Mouse (Mus musculus) MEL (cell line): ENCODE measurements around the gene Fbxl20. TPM values are rescaled to one million over a fixed set of nuclear protein-coding genes. Genes with fewer than 3 reads are reported as not detected.

Experiments used
- DNase-seq: peaks from one replicate; pipeline ENCODE4 v3.0.0; 2011; ENCODE audit warnings: low read depth, low spot score
- H3K27ac ChIP-seq: 2 replicates; pipeline ENCODE4 v1.5.1; 2012; ENCODE audit warnings: low read depth, mild to moderate bottlenecking, control low read depth, low read length, moderate library complexity; ENCODE audit not compliant: control insufficient read depth
- H3K27me3 ChIP-seq, 2 experiments: fragments of 150-350 bp in 1 of 2; sonication (generic) in 1 of 2; 2 replicates each; pipeline ENCODE4 v1.6.1; 2012; ENCODE audit warnings: low read length in 2 of 2, mild to moderate bottlenecking in 2 of 2, improper control_type of control experiment in 1 of 2, moderate library complexity in 1 of 2; ENCODE audit not compliant: insufficient read depth in 2 of 2, control insufficient read depth in 1 of 2
- H3K36me3 ChIP-seq, 2 experiments: 2 replicates each; pipeline ENCODE4 v1.6.1; 2012 to 2014; ENCODE audit warnings: low read length in 2 of 2, improper control_type of control experiment in 1 of 2, inconsistent platforms in 1 of 2, mild to moderate bottlenecking in 1 of 2; ENCODE audit not compliant: insufficient read depth in 2 of 2, control insufficient read depth in 1 of 2
- H3K4me1 ChIP-seq, 2 experiments: fragments of 150-350 bp in 1 of 2; sonication (generic) in 1 of 2; 2 replicates each; pipeline ENCODE4 v1.6.1; 2012; ENCODE audit warnings: low read length in 2 of 2, improper control_type of control experiment in 1 of 2, mild to moderate bottlenecking in 1 of 2; ENCODE audit not compliant: insufficient read depth in 2 of 2, control insufficient read depth in 1 of 2
- H3K4me3 ChIP-seq, 2 experiments: fragments of 150-350 bp in 1 of 2; sonication (generic) in 1 of 2; 2 replicates each; pipeline ENCODE4 v1.5.1; 2012; ENCODE audit warnings: low read depth in 2 of 2, low read length in 2 of 2, mild to moderate bottlenecking in 2 of 2, moderate library complexity in 2 of 2, control low read depth in 1 of 2, improper control_type of control experiment in 1 of 2; ENCODE audit not compliant: control insufficient read depth in 1 of 2, insufficient read depth in 1 of 2
- H3K79me2 ChIP-seq: 2 replicates; pipeline ENCODE4 v1.6.1; 2012; ENCODE audit warnings: mild to moderate bottlenecking, low read length, moderate library complexity; ENCODE audit not compliant: control insufficient read depth, poor library complexity, insufficient read depth
- H3K9ac ChIP-seq: 2 replicates; pipeline ENCODE4 v1.6.1; 2012; ENCODE audit warnings: low read depth, mild to moderate bottlenecking, control low read depth, low read length, moderate library complexity; ENCODE audit not compliant: control insufficient read depth, poor library complexity, severe bottlenecking
- H3K9me3 ChIP-seq: fragments of 150-350 bp; sonication (generic); replicated peaks from 2 replicates; pipeline ENCODE4 v1.6.1; 2012; ENCODE audit warnings: mild to moderate bottlenecking, low read length, improper control_type of control experiment, moderate library complexity; ENCODE audit not compliant: insufficient read depth
- BHLHE40 ChIP-seq: IDR thresholded peaks from 2 replicates; pipeline ENCODE4 v1.6.1; 2012; ENCODE audit warnings: low read depth, mild to moderate bottlenecking, inconsistent platforms, low read length, improper control_type of control experiment, borderline replicate concordance
- CTCF ChIP-seq, 3 experiments: IDR thresholded peaks in 2 of 3; conservative IDR thresholded peaks in 1 of 3; 2 replicates each; pipeline ENCODE4 v1.5.1; 2011 to 2012; ENCODE audit warnings: low read length in 3 of 3, low read depth in 2 of 3, mild to moderate bottlenecking in 2 of 3, improper control_type of control experiment in 1 of 3, inconsistent platforms in 1 of 3, mixed read lengths in 1 of 3, moderate library complexity in 1 of 3; ENCODE audit not compliant: control insufficient read depth in 1 of 3, insufficient read depth in 1 of 3, poor library complexity in 1 of 3, severe bottlenecking in 1 of 3
- ELF1 ChIP-seq: IDR thresholded peaks from 2 replicates; pipeline ENCODE4 v1.6.1; 2014; ENCODE audit warnings: low read depth, mild to moderate bottlenecking, inconsistent platforms, low read length, improper control_type of control experiment, moderate library complexity
- GABPA ChIP-seq: IDR thresholded peaks from 2 replicates; pipeline ENCODE4 v1.6.1; 2012; ENCODE audit warnings: low read depth, mild to moderate bottlenecking, inconsistent platforms, low read length, improper control_type of control experiment, moderate library complexity
- GATA1 ChIP-seq: IDR thresholded peaks from 2 replicates; pipeline ENCODE4 v1.6.1; 2011; ENCODE audit warnings: low read depth, low read length, improper control_type of control experiment
- HCFC1 ChIP-seq: IDR thresholded peaks from 2 replicates; pipeline ENCODE4 v1.6.1; 2012; ENCODE audit warnings: low read depth, mild to moderate bottlenecking, inconsistent platforms, low read length, improper control_type of control experiment, moderate library complexity
- KAT2A ChIP-seq: conservative IDR thresholded peaks from 2 replicates; pipeline ENCODE4 v1.6.1; 2012; ENCODE audit warnings: low read depth, low read length, improper control_type of control experiment, inconsistent platforms
- MAFK ChIP-seq: IDR thresholded peaks from 2 replicates; pipeline ENCODE4 v1.6.1; 2011; ENCODE audit warnings: low read depth, mild to moderate bottlenecking, low read length, improper control_type of control experiment, borderline replicate concordance
- MAX ChIP-seq: IDR thresholded peaks from 2 replicates; pipeline ENCODE4 v1.6.1; 2011; ENCODE audit warnings: low read length, improper control_type of control experiment
- MEF2A ChIP-seq: IDR thresholded peaks from 2 replicates; pipeline ENCODE4 v1.6.1; 2014; ENCODE audit warnings: low read depth, mild to moderate bottlenecking, inconsistent platforms, low read length, improper control_type of control experiment; ENCODE audit not compliant: poor library complexity, insufficient replicate concordance, severe bottlenecking; ENCODE audit errors: extremely low read depth
- MXI1 ChIP-seq: IDR thresholded peaks from 2 replicates; pipeline ENCODE4 v1.6.1; 2011; ENCODE audit warnings: mild to moderate bottlenecking, low read depth, low read length, improper control_type of control experiment
- MYC ChIP-seq: IDR thresholded peaks from 2 replicates; pipeline ENCODE4 v1.6.1; 2011; ENCODE audit warnings: low read depth, mild to moderate bottlenecking, low read length, improper control_type of control experiment, moderate library complexity
- NELFE ChIP-seq: IDR thresholded peaks from 2 replicates; pipeline ENCODE4 v1.6.1; 2011; ENCODE audit warnings: low read depth, low read length, improper control_type of control experiment
- NRF1 ChIP-seq: IDR thresholded peaks from 2 replicates; pipeline ENCODE4 v1.6.1; 2014; ENCODE audit warnings: low read depth, mild to moderate bottlenecking, inconsistent platforms, low read length, improper control_type of control experiment, moderate library complexity; ENCODE audit not compliant: poor library complexity, insufficient read depth, severe bottlenecking
- POLR2AphosphoS2 ChIP-seq: IDR thresholded peaks from 2 replicates; pipeline ENCODE4 v1.6.1; 2011; ENCODE audit warnings: low read length, improper control_type of control experiment
- RCOR1 ChIP-seq: IDR thresholded peaks from 2 replicates; pipeline ENCODE4 v1.6.1; 2012; ENCODE audit warnings: low read depth, mild to moderate bottlenecking, inconsistent platforms, low read length, improper control_type of control experiment
- SIN3A ChIP-seq: IDR thresholded peaks from 2 replicates; pipeline ENCODE4 v1.6.1; 2012; ENCODE audit warnings: low read length, improper control_type of control experiment, inconsistent platforms
- SMC3 ChIP-seq: IDR thresholded peaks from 2 replicates; pipeline ENCODE4 v1.6.1; 2011; ENCODE audit warnings: low read depth, low read length, improper control_type of control experiment
- TCF12 ChIP-seq: IDR thresholded peaks from 2 replicates; pipeline ENCODE4 v1.6.1; 2014; ENCODE audit warnings: low read depth, mild to moderate bottlenecking, inconsistent platforms, low read length, improper control_type of control experiment, moderate library complexity
- USF1 ChIP-seq: IDR thresholded peaks from 2 replicates; pipeline ENCODE4 v1.6.1; 2014; ENCODE audit warnings: low read depth, mild to moderate bottlenecking, inconsistent platforms, low read length, improper control_type of control experiment, moderate library complexity
- USF2 ChIP-seq, 2 experiments: IDR thresholded peaks; 2 replicates each; pipeline ENCODE4 v1.6.1; 2011 to 2012; ENCODE audit warnings: improper control_type of control experiment in 2 of 2, low read length in 2 of 2, borderline replicate concordance in 1 of 2, inconsistent platforms in 1 of 2, low read depth in 1 of 2, mild to moderate bottlenecking in 1 of 2; ENCODE audit not compliant: insufficient read depth in 1 of 2
- ZKSCAN1 ChIP-seq: IDR thresholded peaks from 2 replicates; pipeline ENCODE4 v1.6.1; 2012; ENCODE audit warnings: low read depth, mild to moderate bottlenecking, inconsistent platforms, low read length, improper control_type of control experiment, moderate library complexity
- ZNF384 ChIP-seq: IDR thresholded peaks from 2 replicates; pipeline ENCODE4 v1.6.1; 2012; ENCODE audit warnings: low read depth, mild to moderate bottlenecking, inconsistent platforms, low read length, improper control_type of control experiment
- polyA plus RNA-seq, 2 experiments: library from polyadenylated mRNA; stranded (reverse) in 1 of 2; unstranded in 1 of 2; fragments of >175 nt in 1 of 2; fragments of >200 nt in 1 of 2; gene quantifications; 2 replicates each; pipeline versions ENCODE4 v1.2.1 to v1.2.4; 2012; ENCODE audit warnings: low replicate concordance in 2 of 2, low read depth in 1 of 2; ENCODE audit not compliant: insufficient read length in 2 of 2, insufficient read depth in 1 of 2, missing spikeins in 1 of 2
- total RNA-seq: library from RNA; depleted of rRNA; stranded (reverse); fragments of 300-350 nt; gene quantifications from 2 replicates; pipeline ENCODE4 v1.2.3, GENCODE M21; 2012

Gene Fbxl20
- total and polyA plus RNA-seq, 3 experiments = 4.4 to 10.0 TPM; not detected in 1

- Histone ChIP-seq H3K79me2 (no peaks in the 10 kb centered on the region), H3K27ac (no peak overlapping the region), H3K4me1 (0 out of 4 replicates have a peak, but pooled peaks cover 0 to 4% of the 10 kb centered on the region in 2 experiments), H3K4me3 (no peak overlapping the region), H3K27me3 (no peaks in the 10 kb centered on the region), H3K9me3 (no peaks in the 10 kb centered on the region), H3K36me3 (no peaks in the 10 kb centered on the region), H3K9ac (no peak overlapping the region)
- no peak for TF ChIP-seq CTCF (IDR thresholded peaks at IDR 0.05 in 2 of 3, conservative IDR thresholded peaks at IDR 0.05 in 1 of 3; ENCODE audit: control insufficient read depth in 1 of 3, insufficient read depth in 1 of 3, low read depth in 2 of 3, low read length in 3 of 3, poor library complexity in 1 of 3, severe bottlenecking in 1 of 3)
- no peak for TF ChIP-seq NELFE
- TF ChIP-seq BHLHE40 = no peak
- no peak for TF ChIP-seq ZNF384
- TF ChIP-seq GATA1 = no peak
- TF ChIP-seq MEF2A = no peak
- TF ChIP-seq MXI1 = no peak
- no peak for DNase-seq
These were observed 100.3 kb downstream of the Fbxl20 start for GRCm38 (mm10) chr11:98049672-98050519.

DNA sequence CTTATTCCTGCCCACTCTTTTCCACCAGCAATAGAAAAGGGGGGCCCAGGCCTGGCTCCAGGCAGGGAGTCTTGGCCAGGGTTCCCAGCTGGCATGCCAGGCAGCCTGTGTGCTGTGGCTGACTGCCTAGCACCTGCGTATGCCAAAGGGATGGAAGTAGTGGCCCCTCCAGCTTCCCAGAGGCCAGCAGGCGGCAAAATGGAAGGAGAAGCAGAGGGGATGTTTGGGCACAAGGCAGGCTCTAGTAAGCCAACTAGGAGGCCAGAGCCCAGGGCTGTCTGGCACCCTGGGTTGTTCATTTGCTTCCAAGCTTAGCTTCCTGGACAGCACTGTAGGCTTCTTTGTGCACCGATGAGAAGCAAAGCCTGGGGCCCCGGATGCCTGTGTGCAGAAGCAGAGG is 102.5 kb downstream of the Fbxl20 start:
- Histone ChIP-seq H3K4me1 (0 out of 4 replicates have a peak, but pooled peaks cover 0 to 4% of the 10 kb centered on the region in 2 experiments), H3K9me3 (no peaks in the 10 kb centered on the region), H3K79me2 (no peaks in the 10 kb centered on the region), H3K9ac (no peak overlapping the region), H3K27me3 (no peaks in the 10 kb centered on the region), H3K27ac (no peak overlapping the region), H3K4me3 (no peak overlapping the region), H3K36me3 (no peaks in the 10 kb centered on the region)
- TF ChIP-seq RCOR1 (no peak), NELFE (no peak), MXI1 (no peak), USF2 (IDR thresholded peaks at IDR 0.05; ENCODE audit: borderline replicate concordance in 1 of 2, insufficient read depth in 1 of 2, low read depth in 1 of 2, low read length in 2 of 2) (no peak), GATA1 (no peak), NRF1 (no peak), KAT2A (no peak), USF1 (no peak), ELF1 (no peak), TCF12 (no peak), SMC3 (no peak), MAFK (no peak), POLR2AphosphoS2 (no peak), MYC (no peak), GABPA (no peak), MAX (no peak), ZNF384 (no peak), ZKSCAN1 (no peak), HCFC1 (no peak), SIN3A (no peak)
- no peak for DNase-seq
